Mouse (Mus musculus) embryonic fibroblast, embryonic 13.5 days (primary cell): ENCODE results near the gene Gli3.

Experiments
- CTCF ChIP-seq: IDR thresholded peaks from 2 replicates; pipeline ENCODE4 v1.5.1; 2011; ENCODE audit warnings: mild to moderate bottlenecking, control low read depth, low read length, moderate library complexity, borderline replicate concordance; ENCODE audit not compliant: insufficient read depth
- POLR2A ChIP-seq: IDR thresholded peaks from 2 replicates; pipeline ENCODE4 v1.6.1; 2011; ENCODE audit warnings: low read depth, mild to moderate bottlenecking, control low read depth, low read length, moderate library complexity

- TF ChIP-seq POLR2A: no peak
- no peak for TF ChIP-seq CTCF
These were observed 201.7 kb downstream of the Gli3 start for GRCm38 (mm10) chr13:15664580-15665201.
